Mouse (Mus musculus) embryo, embryonic 9.5 days (tissue): ENCODE data around the gene Kmt2b.

Experiments
- DNase-seq: peaks from one replicate; pipeline ENCODE4 v3.0.0-alpha.2; 2017; ENCODE audit errors: extremely low spot score

Kmt2b gene

DNA sequence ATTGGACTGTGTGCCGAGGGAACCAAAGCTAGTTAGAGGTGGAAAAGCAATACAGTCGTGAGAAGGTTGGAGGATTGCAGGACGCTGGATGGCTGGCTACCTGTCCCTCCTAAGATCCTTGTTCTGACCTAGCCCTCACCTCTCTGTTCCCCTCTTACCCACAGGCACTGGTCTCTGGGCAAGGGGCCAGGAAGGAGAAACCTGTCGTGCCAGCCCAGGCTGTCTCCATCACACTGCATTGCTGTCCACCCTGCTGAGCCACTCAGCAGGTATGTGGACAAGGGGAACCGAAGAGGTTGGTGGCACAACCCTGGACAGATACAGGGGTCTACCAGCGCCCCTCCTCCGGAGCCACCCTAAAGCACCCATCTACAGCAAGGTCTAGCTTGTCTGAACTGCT is 12.1 kb upstream of the Kmt2b start:
- DNase-seq, result no peak

- peak; percentile 73 for DNase-seq
Measured at GRCm38 (mm10) chr7:30599933-30600353, 11.4 kb upstream of the Kmt2b start.

GRCm38 (mm10) chr7:30598786-30599185 is 10.3 kb upstream of the Kmt2b start, which contains the start of gene Zbtb32:
Gene Zbtb32, minus strand, starts transcription at chr7:30598909.
- no peak for DNase-seq

DNA sequence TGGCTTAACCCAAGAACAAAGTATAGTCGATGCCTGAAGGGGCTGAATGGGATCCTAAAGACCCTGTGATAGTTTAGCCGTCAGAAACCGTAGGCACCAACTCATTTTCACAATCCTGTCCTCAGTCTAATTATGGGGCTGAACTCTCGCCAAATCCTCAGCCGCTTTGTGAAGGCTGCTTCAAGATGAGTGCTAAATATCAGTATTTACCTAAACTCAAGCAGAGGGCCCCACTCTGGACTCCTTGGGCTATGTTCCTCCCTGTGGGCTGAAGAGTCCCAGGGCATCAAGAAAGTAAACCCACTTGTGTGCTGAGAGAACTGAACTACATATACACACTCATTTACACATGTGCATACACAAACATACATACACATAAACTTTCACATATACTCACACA is 8.3 kb upstream of the Kmt2b start:
- no peak for DNase-seq

DNA sequence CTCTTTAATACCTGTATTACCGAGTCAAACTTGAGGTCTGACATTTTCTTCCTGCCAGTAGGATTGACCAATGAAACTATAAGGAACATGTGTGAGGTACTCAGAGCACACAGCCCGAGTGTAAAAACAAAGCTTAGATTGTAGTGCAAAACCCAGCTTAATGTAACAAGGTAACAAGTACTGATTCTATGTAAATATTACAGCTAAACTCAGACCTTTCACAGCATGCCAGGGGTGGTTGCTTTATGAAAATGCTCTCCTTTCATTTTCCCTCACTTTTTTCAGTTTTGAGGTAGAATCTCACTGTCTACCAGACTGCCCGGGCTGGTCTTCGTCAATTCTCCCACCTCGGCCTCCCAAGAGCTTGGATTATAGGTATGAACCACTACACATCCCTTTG is 7.6 kb upstream of the Kmt2b start:
- DNase-seq, result no peak

DNA sequence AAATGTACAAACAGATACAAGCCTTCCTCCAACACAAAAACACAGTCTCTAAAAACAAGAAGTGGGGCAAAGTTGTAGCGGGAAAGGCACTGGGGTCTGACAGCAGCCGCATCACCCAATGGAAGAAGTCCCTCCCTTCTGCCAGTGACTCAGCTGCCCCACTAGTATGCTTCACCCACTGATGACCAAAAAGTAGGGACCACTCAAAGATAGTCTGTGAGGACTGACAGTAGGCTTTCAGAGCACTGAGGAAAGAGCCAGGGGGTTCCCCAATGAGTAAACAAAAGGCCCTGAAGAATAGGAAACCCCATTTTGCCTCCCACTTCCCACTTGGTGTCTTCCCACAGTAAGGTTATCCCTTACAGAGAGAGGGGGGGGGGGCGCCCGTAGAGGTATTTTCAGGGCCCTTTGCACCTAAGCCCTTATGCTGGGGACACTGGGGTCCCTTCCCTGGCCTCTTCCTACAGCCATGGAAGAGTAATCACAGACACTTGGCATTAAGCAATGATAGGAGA is 6.0 kb upstream of the Kmt2b start:
- no peak for DNase-seq

DNA sequence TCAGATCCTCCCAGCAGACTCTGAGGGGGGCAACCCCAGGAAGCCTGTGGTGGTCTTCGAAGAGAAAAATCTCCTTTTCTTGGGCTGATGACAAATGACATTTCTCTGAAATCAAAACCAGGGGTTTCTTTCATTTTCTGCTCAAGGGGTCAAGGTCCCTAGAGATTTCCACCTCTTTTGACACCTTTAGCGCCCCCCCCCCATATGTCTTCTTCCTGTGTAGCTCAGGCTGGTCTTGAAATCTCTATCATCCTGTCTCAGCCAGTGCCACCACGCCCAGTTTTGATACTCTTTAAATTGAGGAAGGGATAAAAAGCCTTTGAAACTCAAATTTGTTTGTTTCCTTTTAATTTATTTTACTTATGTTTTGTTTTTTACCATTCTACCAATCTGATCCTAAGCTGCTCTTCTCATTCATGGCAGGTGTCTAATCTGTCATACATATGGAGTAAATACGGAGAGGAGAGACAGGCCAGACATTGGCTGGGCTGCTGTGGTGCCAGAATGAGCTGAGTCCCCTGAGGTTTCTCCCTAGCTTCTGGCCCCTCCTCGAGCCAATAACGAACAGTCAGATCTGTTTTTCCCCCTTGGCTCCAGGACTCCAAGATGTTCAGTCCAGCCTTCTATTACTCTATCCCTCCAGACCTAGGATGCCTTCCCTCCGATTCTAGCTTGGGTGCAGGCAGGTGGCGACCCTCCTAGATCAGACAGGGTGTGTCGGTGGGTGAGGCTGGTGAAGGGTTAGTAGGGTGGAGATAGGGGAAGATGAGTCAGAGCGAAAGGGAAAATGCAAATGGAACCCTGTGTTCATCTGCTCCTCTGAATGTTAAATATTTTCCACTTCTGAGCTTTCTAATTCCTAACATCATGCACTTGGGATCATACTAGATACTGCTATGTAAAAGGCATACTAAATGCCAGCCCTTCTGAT is 5.3 kb upstream of the Kmt2b start:
- DNase-seq, result no peak

GRCm38 (mm10) chr7:30592772-30593423 is 4.4 kb upstream of the Kmt2b start:
- no peak for DNase-seq

GRCm38 (mm10) chr7:30591605-30591951 is 3.1 kb upstream of the Kmt2b start:
- DNase-seq, result no peak

GRCm38 (mm10) chr7:30590927-30591604 is 2.5 kb upstream of the Kmt2b start:
- DNase-seq, result no peak

DNA sequence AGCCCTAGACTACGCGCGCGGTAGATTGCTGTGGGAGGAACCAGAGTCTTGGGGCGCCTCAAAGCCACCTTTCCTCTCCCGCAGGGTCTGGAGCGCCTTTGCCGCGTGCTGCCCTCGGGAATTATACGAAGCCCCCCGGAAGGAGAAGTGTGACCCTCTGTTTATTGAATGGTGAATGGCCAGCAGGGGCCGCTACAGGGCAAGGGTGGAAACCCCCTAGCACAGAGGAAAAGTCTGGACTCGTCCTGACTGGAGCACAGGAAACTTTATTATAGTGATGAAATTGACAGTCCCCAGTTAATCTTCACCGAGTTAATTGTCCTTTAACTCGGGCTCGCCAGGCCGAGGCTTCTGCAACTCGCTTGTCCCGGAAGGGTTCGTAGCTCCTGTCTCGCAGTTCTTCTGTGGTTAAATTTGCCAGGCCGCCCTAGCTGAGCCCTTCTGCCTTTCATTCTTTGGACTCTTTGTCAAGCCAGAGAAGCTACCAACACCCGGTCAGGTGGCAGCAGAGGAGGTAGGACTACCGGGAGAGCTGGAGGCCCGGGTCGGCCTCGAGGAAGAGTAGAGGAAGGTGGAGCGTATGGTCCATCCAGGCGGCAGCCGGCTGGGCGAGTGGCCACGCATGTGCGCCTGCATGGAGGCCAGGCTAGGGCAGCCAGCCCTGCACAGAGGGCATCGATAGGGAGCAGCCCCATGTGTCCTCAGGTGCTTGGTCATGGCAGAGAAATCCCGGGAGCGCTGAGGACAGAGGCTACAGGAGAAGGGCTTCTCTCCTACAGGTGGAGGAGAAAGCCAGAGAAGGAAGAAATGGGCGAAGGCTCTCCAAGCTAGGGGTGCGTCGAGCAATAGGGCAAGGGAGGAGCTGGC is 1.1 kb upstream of the Kmt2b start:
- DNase-seq, result peak; percentile 90

- peak; percentile 64 for DNase-seq
Measured at GRCm38 (mm10) chr7:30587842-30588667, 471 bp downstream of the Kmt2b start.

GRCm38 (mm10) chr7:30586455-30587020 is 2.0 kb downstream of the Kmt2b start:
- DNase-seq, result no peak

GRCm38 (mm10) chr7:30585170-30585569 is 3.4 kb downstream of the Kmt2b start:
- no peak for DNase-seq

DNA sequence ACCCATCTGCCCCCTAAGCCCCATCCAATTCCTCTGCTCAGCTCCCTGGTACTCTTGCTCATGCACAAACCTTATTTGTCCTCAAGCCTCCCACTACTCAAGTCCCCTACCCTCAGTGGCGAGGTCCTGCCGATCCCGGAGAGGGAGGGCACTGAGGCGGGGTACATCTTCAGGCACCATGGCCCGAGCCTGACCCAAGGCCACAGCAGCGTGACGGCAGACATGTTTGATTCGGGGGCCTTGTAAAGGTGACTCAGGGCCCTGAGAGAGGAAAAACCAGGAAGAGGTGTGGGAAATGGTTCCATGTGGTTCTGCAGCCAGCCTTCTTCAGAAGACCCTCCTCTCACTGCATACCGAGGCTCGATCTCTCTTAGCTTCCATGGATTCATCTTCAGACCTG is 4.2 kb downstream of the Kmt2b start:
- no peak for DNase-seq

GRCm38 (mm10) chr7:30581547-30581946 is 7.0 kb downstream of the Kmt2b start:
- DNase-seq, result no peak

- no peak for DNase-seq
Measured at GRCm38 (mm10) chr7:30579950-30580349, 8.6 kb downstream of the Kmt2b start.

- DNase-seq, result no peak
Measured at GRCm38 (mm10) chr7:30572969-30573368, 15.6 kb downstream of the Kmt2b start.

GRCm38 (mm10) chr7:30572389-30572788 is 16.1 kb downstream of the Kmt2b start:
- no peak for DNase-seq

- DNase-seq, result no peak
Measured at GRCm38 (mm10) chr7:30567555-30567954, 21.0 kb downstream of the Kmt2b start.
